Mouse (Mus musculus) heart, embryonic 13.5 days (tissue): ENCODE data around the gene Gm4881. TPM values are rescaled to one million over a fixed set of nuclear protein-coding genes. Genes with fewer than 3 reads are reported as not detected.

Source experiments
- ATAC-seq: fragments of 200-750 bp; cut with Nextera tagmentation; 2 replicates; pipeline ENCODE4 v1.8.0; 2017; ENCODE audit warnings: moderate TSS enrichment; ENCODE audit not compliant: insufficient number of reproducible peaks, low FRiP score, low TSS enrichment; ENCODE audit errors: extremely low read depth
- H3K27ac ChIP-seq: fragments of 300-500 bp; sonication (generic); replicated peaks from 2 replicates; pipeline ENCODE4 v1.5.1; 2015; ENCODE audit warnings: moderate library complexity, mild to moderate bottlenecking, inconsistent platforms
- H3K27me3 ChIP-seq: fragments of 300-500 bp; sonication (generic); replicated peaks from 2 replicates; pipeline ENCODE4 v1.6.1; 2015; ENCODE audit warnings: mild to moderate bottlenecking, inconsistent platforms
- H3K36me3 ChIP-seq: fragments of 300-500 bp; sonication (generic); 2 replicates; pipeline ENCODE4 v1.6.1; 2015; ENCODE audit warnings: mild to moderate bottlenecking, inconsistent platforms
- H3K4me1 ChIP-seq: fragments of 300-500 bp; sonication (generic); 2 replicates; pipeline ENCODE4 v1.6.1; 2015; ENCODE audit warnings: inconsistent platforms
- H3K4me2 ChIP-seq: fragments of 300-500 bp; sonication (generic); 2 replicates; pipeline ENCODE4 v1.6.1; 2015; ENCODE audit warnings: inconsistent platforms, mild to moderate bottlenecking, moderate library complexity
- H3K4me3 ChIP-seq: fragments of 300-500 bp; sonication (generic); 2 replicates; pipeline ENCODE4 v1.5.1; 2015; ENCODE audit warnings: moderate library complexity, mild to moderate bottlenecking, inconsistent platforms
- H3K9ac ChIP-seq: fragments of 300-500 bp; sonication (generic); 2 replicates; pipeline ENCODE4 v1.6.1; 2015; ENCODE audit warnings: inconsistent platforms, mild to moderate bottlenecking, moderate library complexity
- H3K9me3 ChIP-seq: fragments of 300-500 bp; sonication (generic); 2 replicates; pipeline ENCODE4 v1.6.1; 2016; ENCODE audit warnings: inconsistent platforms
- WGBS: fragments of 180-500 bp; shearing (Covaris S2); methylation state at CpG from one replicate; pipeline ENCODE4 v1.1.7; 2015; ENCODE audit warnings: mixed read lengths; 5-methylcytosine and 5-hydroxymethylcytosine counted together
- polyA plus RNA-seq: library from polyadenylated mRNA; unstranded; fragments of >200 nt; fragmentation: Nextera tagmentation; extraction: Ambion mirVana; gene quantifications from 2 replicates; pipeline ENCODE4 v1.2.1, GENCODE M21; 2015

The Gm4881 gene
- polyA plus RNA-seq, 1 experiment from 2014 or later: not detected

GRCm38 (mm10) chr7:24973208-24973607, 28.9 kb upstream of the Gm4881 start:
- Histone ChIP-seq H3K27me3 (no peaks in the 10 kb centered on the region), H3K4me3 (no peak overlapping the region), H3K4me1 (peaks cover 10% of the 10 kb centered on the region), H3K27ac (no peak overlapping the region), H3K9ac (0 out of 2 replicates have a peak overlapping the region, but pooled peaks have one; percentile 1), H3K4me2 (no peak overlapping the region), H3K9me3 (no peaks in the 10 kb centered on the region), H3K36me3 (peaks cover 14% of the 10 kb centered on the region)
- no peak for ATAC-seq
- 85% methylated on average over 4 of the region's 4 CpGs for WGBS

GRCm38 (mm10) chr7:24971972-24972893, 27.9 kb upstream of the Gm4881 start, which contains the start of gene Rabac1:
TSS of gene Rabac1 (minus strand) at chr7:24972754.
- no peaks in the 10 kb centered on the region for H3K9me3 ChIP-seq
- H3K4me1 ChIP-seq: peaks cover 10% of the 10 kb centered on the region
- peak within 1 kb of the TSS; percentile 71 for H3K4me2 ChIP-seq
- H3K27me3 ChIP-seq: no peaks in the 10 kb centered on the region
- ATAC-seq: peak; percentile 89
- H3K27ac ChIP-seq: peak within 1 kb of the TSS; percentile 82
- under 1% methylated on average over 45 of the region's 45 CpGs for WGBS
- peak within 1 kb of the TSS; percentile 85 for H3K9ac ChIP-seq
- peak within 1 kb of the TSS; percentile 70 for H3K4me3 ChIP-seq
- H3K36me3 ChIP-seq: peaks cover 14% of the 10 kb centered on the region

- 6% methylated on average over 19 of the region's 19 CpGs for WGBS
- Histone ChIP-seq H3K4me1 (peaks cover 10% of the 10 kb centered on the region), H3K27me3 (no peaks in the 10 kb centered on the region), H3K27ac (peak overlapping the region; percentile 82), H3K9ac (peak overlapping the region; percentile 85), H3K4me3 (peak overlapping the region; percentile 70), H3K36me3 (peaks cover 14% of the 10 kb centered on the region), H3K9me3 (no peaks in the 10 kb centered on the region), H3K4me2 (peak overlapping the region; percentile 71)
- ATAC-seq: no peak
Measured at GRCm38 (mm10) chr7:24971261-24971971, 27.1 kb upstream of the Gm4881 start.

GRCm38 (mm10) chr7:24970341-24970740, 26.0 kb upstream of the Gm4881 start:
- 93% methylated on average over 3 of the region's 3 CpGs for WGBS
- Histone ChIP-seq H3K4me1 (peaks cover 10% of the 10 kb centered on the region), H3K27ac (no peak overlapping the region), H3K4me3 (no peak overlapping the region), H3K27me3 (no peaks in the 10 kb centered on the region), H3K4me2 (no peak overlapping the region), H3K9ac (no peak overlapping the region), H3K9me3 (no peaks in the 10 kb centered on the region), H3K36me3 (peaks cover 14% of the 10 kb centered on the region)
- no peak for ATAC-seq

- no peak for ATAC-seq
- Histone ChIP-seq H3K4me3 (no peak overlapping the region), H3K27ac (no peak overlapping the region), H3K4me1 (peaks cover 10% of the 10 kb centered on the region), H3K36me3 (peaks cover 14% of the 10 kb centered on the region), H3K27me3 (no peaks in the 10 kb centered on the region), H3K9me3 (no peaks in the 10 kb centered on the region), H3K4me2 (no peak overlapping the region), H3K9ac (no peak overlapping the region)
- 68% methylated on average over 12 of the region's 12 CpGs for WGBS
Measured at GRCm38 (mm10) chr7:24969805-24970204, 25.5 kb upstream of the Gm4881 start.

- H3K27me3 ChIP-seq: no peaks in the 10 kb centered on the region
- H3K4me2 ChIP-seq: no peak overlapping the region
- peaks cover 14% of the 10 kb centered on the region for H3K36me3 ChIP-seq
- peaks cover 10% of the 10 kb centered on the region for H3K4me1 ChIP-seq
- no peaks in the 10 kb centered on the region for H3K9me3 ChIP-seq
- ATAC-seq: no peak
- WGBS: 66% methylated on average over 6 of the region's 6 CpGs
- no peak overlapping the region for H3K27ac ChIP-seq
- no peak overlapping the region for H3K9ac ChIP-seq
- no peak overlapping the region for H3K4me3 ChIP-seq
Measured at GRCm38 (mm10) chr7:24968463-24968862, 24.2 kb upstream of the Gm4881 start.

GRCm38 (mm10) chr7:24967966-24968365, 23.7 kb upstream of the Gm4881 start:
- no peak for ATAC-seq
- WGBS: 80% methylated on average over 8 of the region's 8 CpGs

GRCm38 (mm10) chr7:24964897-24965535, 20.7 kb upstream of the Gm4881 start:
- Histone ChIP-seq H3K4me3 (no peak overlapping the region), H3K4me2 (no peak overlapping the region), H3K27ac (no peak overlapping the region), H3K4me1 (no peaks in the 10 kb centered on the region), H3K9ac (peak overlapping the region; percentile 28; the same call in 1 of the 2 replicates), H3K27me3 (no peaks in the 10 kb centered on the region), H3K9me3 (no peaks in the 10 kb centered on the region), H3K36me3 (peaks cover 9% of the 10 kb centered on the region)
- WGBS: 14% methylated on average over 5 of the region's 5 CpGs
- ATAC-seq: no peak

More at GRCm38 (mm10) chr7:24967966-24968365, 23.7 kb upstream of the Gm4881 start:
- Histone ChIP-seq H3K27me3 (no peaks in the 10 kb centered on the region), H3K36me3 (peaks cover 14% of the 10 kb centered on the region), H3K4me2 (no peak overlapping the region), H3K9ac (no peak overlapping the region), H3K9me3 (no peaks in the 10 kb centered on the region), H3K4me1 (peaks cover 10% of the 10 kb centered on the region), H3K4me3 (no peak overlapping the region), H3K27ac (no peak overlapping the region)

GRCm38 (mm10) chr7:24964288-24964687, 20.0 kb upstream of the Gm4881 start:
- no peak overlapping the region for H3K9ac ChIP-seq
- 53% methylated on average over 2 of the region's 2 CpGs for WGBS

GRCm38 (mm10) chr7:24955226-24955625, 10.9 kb upstream of the Gm4881 start:
- peaks cover 78% of the 10 kb centered on the region for H3K27me3 ChIP-seq
- no peak overlapping the region for H3K27ac ChIP-seq
- H3K4me1 ChIP-seq: peaks cover 9% of the 10 kb centered on the region
- H3K9me3 ChIP-seq: no peaks in the 10 kb centered on the region
- H3K4me2 ChIP-seq: peak overlapping the region; percentile 70
- WGBS: 3% methylated on average over 28 of the region's 33 CpGs
- peak overlapping the region; percentile 70; the same call in 1 of the 2 replicates for H3K9ac ChIP-seq
- no peak for ATAC-seq
- H3K36me3 ChIP-seq: no peaks in the 10 kb centered on the region
- peak overlapping the region; percentile 49 for H3K4me3 ChIP-seq

More at GRCm38 (mm10) chr7:24964288-24964687, 20.0 kb upstream of the Gm4881 start:
- H3K4me2 ChIP-seq: no peak overlapping the region
- no peak overlapping the region for H3K27ac ChIP-seq
- ATAC-seq: no peak
- H3K4me3 ChIP-seq: no peak overlapping the region
- peaks cover 2% of the 10 kb centered on the region for H3K36me3 ChIP-seq
- no peaks in the 10 kb centered on the region for H3K4me1 ChIP-seq
- H3K9me3 ChIP-seq: no peaks in the 10 kb centered on the region
- H3K27me3 ChIP-seq: no peaks in the 10 kb centered on the region

GRCm38 (mm10) chr7:24954450-24954849, 10.2 kb upstream of the Gm4881 start:
- Histone ChIP-seq H3K4me2 (peak overlapping the region; percentile 70), H3K27me3 (peaks cover 86% of the 10 kb centered on the region), H3K4me1 (peaks cover 9% of the 10 kb centered on the region), H3K4me3 (peak overlapping the region; percentile 49), H3K9ac (peak overlapping the region; percentile 70), H3K27ac (no peak overlapping the region), H3K36me3 (no peaks in the 10 kb centered on the region), H3K9me3 (no peaks in the 10 kb centered on the region)
- WGBS: 2% methylated on average over 26 of the region's 30 CpGs
- ATAC-seq: no peak
